In genomic region chr17:71159720-71160119, GRCm38 (mm10) we compare ENCODE assay signal across 16 mouse cellular contexts. TPM values are rescaled to one million over a fixed set of nuclear protein-coding genes. Genes with fewer than 3 reads are reported as not detected.
DNase-seq lines count a peak whose midpoint lies in the region; ATAC-seq and TF ChIP-seq lines count a peak whose summit lies in the region.
"Had no signal": no experiment of that assay in that cellular context is flagged by ENCODE, and none has a peak within 500 bp of the region (broad histone marks: within the 10 kb centered on the region; RNA-seq: fewer than 3 reads in every experiment).

No protein-coding gene starts in this region.

- no peak overlapping the region for H3K4me2 ChIP-seq in hindbrain, embryonic 14.5 days (replicated peaks)
- H3K4me2 ChIP-seq in liver, postnatal 0 days (ENCODE audit: low read depth, low read length): 0 out of 2 replicates have a peak overlapping the region, but pooled peaks have one; percentile 14
- peak overlapping the region; percentile 23 for H3K4me2 ChIP-seq in embryonic facial prominence, embryonic 14.5 days (ENCODE audit: low read depth, low read length)
- no peak overlapping the region for H3K4me2 ChIP-seq in limb, embryonic 15.5 days
- H3K4me2 ChIP-seq: heart, embryonic 15.5 days; midbrain, embryonic 11.5 days had no signal

- no peak for ATAC-seq in hindbrain, embryonic 14.5 days (ENCODE audit: low FRiP score)
- peak; percentile 83 for ATAC-seq in liver, postnatal 0 days
- ATAC-seq in embryonic facial prominence, embryonic 14.5 days (ENCODE audit: low read depth): peak; percentile 51
- no peak for ATAC-seq in limb, embryonic 15.5 days (ENCODE audit: insufficient number of reproducible peaks, low FRiP score, low TSS enrichment, low read depth)
- no peak for ATAC-seq in megakaryocyte, adult 5-6 weeks (ENCODE audit: poor library complexity, severe bottlenecking)
- ATAC-seq: CD4-positive, CD25-positive, alpha-beta regulatory T cell, adult 4 months had no signal

- no peaks in the 10 kb centered on the region for H3K9me3 ChIP-seq in hindbrain, embryonic 10.5 days
- no peaks in the 10 kb centered on the region for H3K9me3 ChIP-seq in hindbrain, embryonic 14.5 days (ENCODE audit: control insufficient read depth, low read length)
- H3K9me3 ChIP-seq in liver, postnatal 0 days (ENCODE audit: low read length): no peaks in the 10 kb centered on the region
- no peaks in the 10 kb centered on the region for H3K9me3 ChIP-seq in embryonic facial prominence, embryonic 14.5 days (ENCODE audit: control insufficient read depth, low read length)
- no peaks in the 10 kb centered on the region for H3K9me3 ChIP-seq in limb, embryonic 15.5 days
- H3K9me3 ChIP-seq: heart, embryonic 15.5 days had no signal

- H3K4me1 ChIP-seq in hindbrain, embryonic 10.5 days (replicated peaks): peaks cover 22% of the 10 kb centered on the region
- no peaks in the 10 kb centered on the region for H3K4me1 ChIP-seq in hindbrain, embryonic 14.5 days (replicated peaks; ENCODE audit: control insufficient read depth, insufficient read depth, low read length)
- H3K4me1 ChIP-seq in liver, postnatal 0 days (ENCODE audit: insufficient read depth): peaks cover 12% of the 10 kb centered on the region
- peaks cover 28% of the 10 kb centered on the region for H3K4me1 ChIP-seq in embryonic facial prominence, embryonic 14.5 days (ENCODE audit: control insufficient read depth, insufficient read depth, low read length)
- peaks cover 20% of the 10 kb centered on the region for H3K4me1 ChIP-seq in limb, embryonic 15.5 days

- WGBS in hindbrain, embryonic 10.5 days: 69% methylated on average over 8 of the region's 8 CpGs
- 72% methylated on average over 8 of the region's 8 CpGs for WGBS in hindbrain, embryonic 14.5 days
- 68% methylated on average over 8 of the region's 8 CpGs for WGBS in liver, postnatal 0 days (ENCODE audit: insufficient replicate concordance)
- 34% methylated on average over 8 of the region's 8 CpGs for WGBS in embryonic facial prominence, embryonic 14.5 days
- 36% methylated on average over 8 of the region's 8 CpGs for WGBS in limb, embryonic 15.5 days

- no peak for TF ChIP-seq CTCF in liver, postnatal 0 days (IDR thresholded peaks at IDR 0.05; ENCODE audit: low read depth)

- H3K27me3 ChIP-seq in hindbrain, embryonic 10.5 days (ENCODE audit: insufficient read depth, poor library complexity, severe bottlenecking): no peaks in the 10 kb centered on the region
- no peaks in the 10 kb centered on the region for H3K27me3 ChIP-seq in hindbrain, embryonic 14.5 days (ENCODE audit: control insufficient read depth, insufficient read depth, low read length)
- H3K27me3 ChIP-seq in liver, postnatal 0 days (ENCODE audit: insufficient read depth, low read length): no peaks in the 10 kb centered on the region
- H3K27me3 ChIP-seq in embryonic facial prominence, embryonic 14.5 days (replicated peaks; ENCODE audit: control insufficient read depth, insufficient read depth, low read length): no peaks in the 10 kb centered on the region
- no peaks in the 10 kb centered on the region for H3K27me3 ChIP-seq in limb, embryonic 15.5 days
- H3K27me3 ChIP-seq: heart, embryonic 15.5 days; Patski had no signal

- H3K4me3 ChIP-seq in hindbrain, embryonic 10.5 days: no peak overlapping the region
- H3K4me3 ChIP-seq in hindbrain, embryonic 14.5 days (replicated peaks; ENCODE audit: low read length): no peak overlapping the region
- H3K4me3 ChIP-seq in liver, postnatal 0 days (ENCODE audit: low read depth, low read length): no peak overlapping the region
- no peak overlapping the region for H3K4me3 ChIP-seq in embryonic facial prominence, embryonic 14.5 days (ENCODE audit: low read depth, low read length)
- no peak overlapping the region for H3K4me3 ChIP-seq in limb, embryonic 15.5 days
- H3K4me3 ChIP-seq: heart, embryonic 15.5 days had no signal

- H3K36me3 ChIP-seq in hindbrain, embryonic 10.5 days: no peaks in the 10 kb centered on the region
- H3K36me3 ChIP-seq in hindbrain, embryonic 14.5 days (replicated peaks; ENCODE audit: control insufficient read depth, insufficient read depth): no peaks in the 10 kb centered on the region
- no peaks in the 10 kb centered on the region for H3K36me3 ChIP-seq in liver, postnatal 0 days (replicated peaks; ENCODE audit: insufficient read depth, low read length)
- H3K36me3 ChIP-seq in embryonic facial prominence, embryonic 14.5 days (ENCODE audit: control insufficient read depth, insufficient read depth, low read length): no peaks in the 10 kb centered on the region
- H3K36me3 ChIP-seq in limb, embryonic 15.5 days: no peaks in the 10 kb centered on the region
- H3K36me3 ChIP-seq: heart, embryonic 15.5 days had no signal

- no peak overlapping the region for H3K9ac ChIP-seq in hindbrain, embryonic 14.5 days
- H3K9ac ChIP-seq in liver, postnatal 0 days (replicated peaks): no peak overlapping the region
- 0 out of 2 replicates have a peak overlapping the region, but pooled peaks have one; percentile 5 for H3K9ac ChIP-seq in embryonic facial prominence, embryonic 14.5 days (ENCODE audit: low read depth, low read length)
- H3K9ac ChIP-seq in limb, embryonic 15.5 days: no peak overlapping the region
- H3K9ac ChIP-seq: heart, embryonic 15.5 days had no signal

- TF ChIP-seq EP300 in liver, postnatal 0 days (IDR thresholded peaks at IDR 0.05; ENCODE audit: low read depth): no peak

- peak overlapping the region; percentile 19; the same call in 1 of the 2 replicates for H3K27ac ChIP-seq in hindbrain, embryonic 10.5 days
- no peak overlapping the region for H3K27ac ChIP-seq in hindbrain, embryonic 14.5 days
- peak overlapping the region; percentile 48 for H3K27ac ChIP-seq in liver, postnatal 0 days (ENCODE audit: low read depth)
- peak overlapping the region; percentile 84 for H3K27ac ChIP-seq in embryonic facial prominence, embryonic 14.5 days (replicated peaks; ENCODE audit: low read depth, low read length)
- H3K27ac ChIP-seq in limb, embryonic 15.5 days: peak overlapping the region; percentile 75
- H3K27ac ChIP-seq: heart, embryonic 15.5 days had no signal

- no peak for DNase-seq in hindbrain, embryonic 10.5 days (ENCODE audit: low spot score)
- DNase-seq in hindbrain, embryonic 14.5 days (ENCODE audit: low spot score): no peak
- DNase-seq in liver, postnatal 0 days: peak; percentile 41
- DNase-seq in liver: no peak
- peak; percentile 61 for DNase-seq in embryonic facial prominence, embryonic 14.5 days (ENCODE audit: low spot score)
- DNase-seq: adrenal gland, adult 2 months; gastrocnemius, postnatal 14 days; layer of hippocampus, adult 9-11 months; right cerebral cortex, adult 18-20 months; thymus, postnatal 36 days had no signal

RNA-seq across cellular contexts. Expression of gene Lpin2, which starts 22.6 kb away (rescaled TPM):
- 31.1 and 33.9 TPM in 2 replicates for polyA plus RNA-seq in hindbrain, embryonic 10.5 days (2016; fragmentation: Nextera tagmentation; extraction: Ambion mirVana)
- polyA plus RNA-seq in hindbrain, embryonic 14.5 days (2014; fragmentation: Nextera tagmentation; extraction: Ambion mirVana): 44.1 and 45.7 TPM in 2 replicates
- polyA plus RNA-seq in liver, postnatal 0 days (2015; fragmentation: Nextera tagmentation; extraction: Ambion mirVana): 34.0 and 44.5 TPM in 2 replicates
- 32.1 and 35.7 TPM in 2 replicates for polyA plus RNA-seq in embryonic facial prominence, embryonic 14.5 days (2014; fragmentation: Nextera tagmentation; extraction: Ambion mirVana)
- polyA plus RNA-seq in limb, embryonic 15.5 days (2015; fragmentation: Nextera tagmentation; extraction: Ambion mirVana): 31.9 and 32.6 TPM in 2 replicates
- total RNA-seq in megakaryocyte, adult 5-6 weeks (2015): 21.7 and 25.3 TPM in 2 replicates
- total RNA-seq in megakaryocyte, adult 5-6 weeks (2017): 31.4 and 38.1 TPM in 2 replicates

Comparison
In these comparisons a context has a peak if more than half of its experiments do, and no peak if none do; other contexts are left out.
1. DNase-seq: peak in liver, postnatal 0 days (single experiment) and embryonic facial prominence, embryonic 14.5 days (single experiment); none in hindbrain, embryonic 10.5 days (single experiment), hindbrain, embryonic 14.5 days (single experiment) and liver (single experiment).
2. ATAC-seq: peak in liver, postnatal 0 days (single experiment) and embryonic facial prominence, embryonic 14.5 days (single experiment); none in hindbrain, embryonic 14.5 days (single experiment), limb, embryonic 15.5 days (single experiment) and megakaryocyte, adult 5-6 weeks (single experiment).
3. H3K4me2 ChIP-seq: peak in liver, postnatal 0 days (single experiment) and embryonic facial prominence, embryonic 14.5 days (single experiment); none in hindbrain, embryonic 14.5 days (single experiment) and limb, embryonic 15.5 days (single experiment).